11 mouse cellular contexts compared by ENCODE assay signal in genomic region chr19:24475281-24475680, GRCm38 (mm10). TPM values are rescaled to one million over a fixed set of nuclear protein-coding genes. Genes with fewer than 3 reads are reported as not detected.
DNase-seq lines count a peak whose midpoint lies in the region; ATAC-seq and TF ChIP-seq lines count a peak whose summit lies in the region.
"Had no signal": no experiment of that assay in that cellular context is flagged by ENCODE, and none has a peak within 500 bp of the region (broad histone marks: within the 10 kb centered on the region; RNA-seq: fewer than 3 reads in every experiment).

No protein-coding gene starts in this region.

- no peak for DNase-seq in heart, adult 8-10 months (ENCODE audit: low spot score)
- peak; percentile 15 for DNase-seq in lung, postnatal 36 days
- no peak for DNase-seq in lung, postnatal 10 days
- no peak for DNase-seq in forebrain, postnatal 0 days
- DNase-seq in naive thymus-derived CD4-positive, alpha-beta T cell, adult 2 months (ENCODE audit: low read depth), result peak; percentile 13
- no peak for DNase-seq in testis, postnatal 10 days (ENCODE audit: low spot score)
- DNase-seq: adrenal gland, postnatal 10 days; cerebellum, adult 8-10 months; kidney, adult 8-10 months; lung, postnatal 4 days had no signal

- H3K27me3 ChIP-seq in heart, embryonic 14.5 days (ENCODE audit: control insufficient read depth, insufficient read depth, low read length), result no peaks in the 10 kb centered on the region
- H3K27me3 ChIP-seq in forebrain, postnatal 0 days (ENCODE audit: insufficient read depth, low read length), result no peaks in the 10 kb centered on the region

- no peaks in the 10 kb centered on the region for H3K9me3 ChIP-seq in heart, embryonic 14.5 days (ENCODE audit: control insufficient read depth, low read length)
- no peaks in the 10 kb centered on the region for H3K9me3 ChIP-seq in forebrain, postnatal 0 days (ENCODE audit: low read length)

- no peak for TF ChIP-seq CTCF in forebrain, postnatal 0 days (IDR thresholded peaks at IDR 0.05; ENCODE audit: low read depth)

- ATAC-seq in heart, embryonic 14.5 days (ENCODE audit: insufficient number of reproducible peaks, insufficient read depth, low FRiP score, low read depth), result no peak
- ATAC-seq in forebrain, postnatal 0 days, result no peak

- 0 out of 2 replicates have a peak, but pooled peaks cover 3% of the 10 kb centered on the region for H3K36me3 ChIP-seq in heart, embryonic 14.5 days (ENCODE audit: control insufficient read depth, insufficient read depth, low read length)
- H3K36me3 ChIP-seq in forebrain, postnatal 0 days (ENCODE audit: insufficient read depth), result no peaks in the 10 kb centered on the region

- H3K4me1 ChIP-seq in heart, embryonic 14.5 days (ENCODE audit: control insufficient read depth in 2 of 2, insufficient read depth in 2 of 2, low read length in 2 of 2), result peaks cover 4 to 22% of the 10 kb centered on the region in 2 experiments
- peaks cover 3% of the 10 kb centered on the region; the same call in 1 of the 2 replicates for H3K4me1 ChIP-seq in forebrain, postnatal 0 days (ENCODE audit: insufficient read depth)

- WGBS in heart, embryonic 14.5 days, result 32% methylated on average over 6 of the region's 6 CpGs
- WGBS in forebrain, postnatal 0 days, result 65% methylated on average over 6 of the region's 6 CpGs

- H3K4me2 ChIP-seq in heart, embryonic 14.5 days (ENCODE audit: low read length), result peak overlapping the region; percentile 66
- peak overlapping the region; percentile 15; the same call in 1 of the 2 replicates for H3K4me2 ChIP-seq in forebrain, postnatal 0 days (ENCODE audit: low read depth)

- peak overlapping the region in 1 of 2 experiments; percentile 85; a peak in 1 of 4 replicates for H3K4me3 ChIP-seq in heart, embryonic 14.5 days (ENCODE audit: control insufficient read depth in 1 of 2, insufficient read depth in 1 of 2, low read depth in 1 of 2, low read length in 2 of 2)
- H3K4me3 ChIP-seq in forebrain, postnatal 0 days (ENCODE audit: low read depth, low read length), result no peak overlapping the region

- no peak overlapping the region for H3K9ac ChIP-seq in heart, embryonic 14.5 days (ENCODE audit: low read length)
- no peak overlapping the region for H3K9ac ChIP-seq in forebrain, postnatal 0 days

- H3K27ac ChIP-seq in heart, embryonic 14.5 days (replicated peaks in 1 of 2; ENCODE audit: control insufficient read depth in 1 of 2, insufficient read depth in 1 of 2, low read depth in 2 of 2, low read length in 2 of 2), result no peak overlapping the region
- H3K27ac ChIP-seq in forebrain, postnatal 0 days (ENCODE audit: low read depth, low read length), result no peak overlapping the region

RNA-seq across cellular contexts. Expression of gene Fam122a, which starts 1.9 kb away (rescaled TPM):
- polyA plus RNA-seq in heart, embryonic 14.5 days (2014; fragmentation: Nextera tagmentation; extraction: Ambion mirVana), result 49.2 and 49.8 TPM in 2 replicates
- total RNA-seq in heart, adult 8-10 months (2022), result 10 to 100 TPM; 23.5 to 26.9 (median 26.6) TPM
- 12.2 and 26.0 TPM in 2 replicates for total RNA-seq in forebrain, postnatal 0 days (2014; rRNA removed)
- polyA plus RNA-seq in forebrain, postnatal 0 days (2015; fragmentation: Nextera tagmentation; extraction: Ambion mirVana), result 41.7 and 56.4 TPM in 2 replicates

Comparison
In these comparisons a context has a peak if more than half of its experiments do, and no peak if none do; other contexts are left out.
1. DNase-seq: peak in lung, postnatal 36 days (single experiment) and naive thymus-derived CD4-positive, alpha-beta T cell, adult 2 months (single experiment); none in heart, adult 8-10 months (single experiment), lung, postnatal 10 days (single experiment), forebrain, postnatal 0 days (single experiment) and testis, postnatal 10 days (single experiment).